Mouse (Mus musculus): ENCODE data around the gene Colgalt2. TPM values are rescaled to one million over a fixed set of nuclear protein-coding genes. Genes with fewer than 3 reads are reported as not detected.

The Colgalt2 gene
- polyA plus RNA-seq, 1 experiment = 0.52 TPM

- 82% methylated on average over 9 of the region's 9 CpGs for WGBS
- no peak for DNase-seq (ENCODE audit: low read depth, low spot score)
Observed at GRCm38 (mm10) chr1:152526154-152526553, 126.5 kb downstream of the Colgalt2 start.

GRCm38 (mm10) chr1:152528214-152528613 lies 128.6 kb downstream of the Colgalt2 start:
- no peak for DNase-seq (ENCODE audit: low read depth, low spot score)
- 79% methylated on average over 6 of the region's 6 CpGs for WGBS

- 50% methylated on average over 3 of the region's 3 CpGs for WGBS
- DNase-seq (ENCODE audit: low read depth, low spot score) = no peak
Observed at GRCm38 (mm10) chr1:152528778-152529177, 129.1 kb downstream of the Colgalt2 start.

- DNase-seq (ENCODE audit: low read depth, low spot score) = no peak
- 65% methylated on average over 15 of the region's 15 CpGs for WGBS
Observed at GRCm38 (mm10) chr1:152531498-152531897, 131.9 kb downstream of the Colgalt2 start.

GRCm38 (mm10) chr1:152534531-152534930 lies 134.9 kb downstream of the Colgalt2 start:
- WGBS = 82% methylated on average over 7 of the region's 7 CpGs
- no peak for DNase-seq (ENCODE audit: low read depth, low spot score)

- no peak for DNase-seq (ENCODE audit: low read depth, low spot score)
- 48% methylated on average over 16 of the region's 16 CpGs for WGBS
Observed at GRCm38 (mm10) chr1:152536416-152537018, 136.9 kb downstream of the Colgalt2 start.

- DNase-seq (ENCODE audit: low read depth, low spot score) = no peak
- WGBS = 91% methylated on average over 13 of the region's 13 CpGs
Observed at GRCm38 (mm10) chr1:152537186-152537585, 137.6 kb downstream of the Colgalt2 start.

- 66% methylated on average over 4 of the region's 4 CpGs for WGBS
- DNase-seq (ENCODE audit: low read depth, low spot score) = no peak
Observed at GRCm38 (mm10) chr1:152538817-152539216, 139.2 kb downstream of the Colgalt2 start.

GRCm38 (mm10) chr1:152540304-152540887 lies 140.8 kb downstream of the Colgalt2 start:
- WGBS = 67% methylated on average over 3 of the region's 3 CpGs
- DNase-seq (ENCODE audit: low read depth, low spot score) = no peak

- DNase-seq (ENCODE audit: low read depth, low spot score) = no peak
- WGBS = 75% methylated on average over 6 of the region's 6 CpGs
Observed at GRCm38 (mm10) chr1:152542747-152543378, 143.2 kb downstream of the Colgalt2 start.

- DNase-seq (ENCODE audit: low read depth, low spot score) = no peak
- 60% methylated on average over 2 of the region's 2 CpGs for WGBS
Observed at GRCm38 (mm10) chr1:152543449-152544159, 144.0 kb downstream of the Colgalt2 start.

- 57% methylated on average over 13 of the region's 13 CpGs for WGBS
Observed at GRCm38 (mm10) chr1:152549061-152549738, 149.6 kb downstream of the Colgalt2 start.

GRCm38 (mm10) chr1:152550544-152550943 lies 150.9 kb downstream of the Colgalt2 start:
- DNase-seq (ENCODE audit: low read depth, low spot score) = no peak
- WGBS = 79% methylated on average over 2 of the region's 2 CpGs

More at GRCm38 (mm10) chr1:152549061-152549738, 149.6 kb downstream of the Colgalt2 start:
- DNase-seq (ENCODE audit: low read depth, low spot score) = no peak

GRCm38 (mm10) chr1:152550973-152551372 lies 151.3 kb downstream of the Colgalt2 start:
- 47% methylated on average over 3 of the region's 3 CpGs for WGBS
- no peak for DNase-seq (ENCODE audit: low read depth, low spot score)

- WGBS = 65% methylated on average over 15 of the region's 15 CpGs
- no peak for DNase-seq (ENCODE audit: low read depth, low spot score)
Observed at GRCm38 (mm10) chr1:152553912-152554547, 154.4 kb downstream of the Colgalt2 start.

- 32% methylated on average over 7 of the region's 7 CpGs for WGBS
- DNase-seq (ENCODE audit: low read depth, low spot score) = no peak
Observed at GRCm38 (mm10) chr1:152555944-152556573, 156.4 kb downstream of the Colgalt2 start.

GRCm38 (mm10) chr1:152556576-152557281 lies 157.1 kb downstream of the Colgalt2 start:
- no peak for DNase-seq (ENCODE audit: low read depth, low spot score)
- 57% methylated on average over 14 of the region's 14 CpGs for WGBS

Data from large intestine, adult 2 months (tissue).